Mouse (Mus musculus): Measurements from ENCODE around the gene Mrgprb4. TPM values are rescaled to one million over a fixed set of nuclear protein-coding genes. Genes with fewer than 3 reads are reported as not detected.

Gene Mrgprb4
- polyA plus RNA-seq (2012; rRNA removed; ENCODE audit: low replicate concordance), result not detected in 2 replicates

DNA sequence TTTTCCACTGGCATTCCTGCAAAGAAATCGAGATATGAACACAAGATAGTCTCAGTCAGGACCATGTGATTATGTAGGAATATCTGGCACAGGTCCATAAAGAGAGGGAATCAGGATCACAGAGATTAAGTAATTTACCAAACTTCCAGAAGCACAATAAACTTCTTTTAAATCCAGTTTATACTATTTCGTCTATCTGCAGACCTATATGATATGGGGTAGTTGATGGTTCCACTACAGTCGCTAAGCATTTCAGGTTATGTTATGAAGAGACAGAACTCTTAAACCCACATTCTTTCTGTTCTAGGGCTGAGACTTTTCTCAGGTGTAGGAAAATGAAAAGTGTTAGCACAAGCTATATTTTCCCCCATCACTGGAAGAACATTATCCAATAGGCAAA, at the start of gene Mrgprb4:
Mrgprb4 (minus strand) TSS at position 101 of the 400 bp plus-strand sequence.

DNA sequence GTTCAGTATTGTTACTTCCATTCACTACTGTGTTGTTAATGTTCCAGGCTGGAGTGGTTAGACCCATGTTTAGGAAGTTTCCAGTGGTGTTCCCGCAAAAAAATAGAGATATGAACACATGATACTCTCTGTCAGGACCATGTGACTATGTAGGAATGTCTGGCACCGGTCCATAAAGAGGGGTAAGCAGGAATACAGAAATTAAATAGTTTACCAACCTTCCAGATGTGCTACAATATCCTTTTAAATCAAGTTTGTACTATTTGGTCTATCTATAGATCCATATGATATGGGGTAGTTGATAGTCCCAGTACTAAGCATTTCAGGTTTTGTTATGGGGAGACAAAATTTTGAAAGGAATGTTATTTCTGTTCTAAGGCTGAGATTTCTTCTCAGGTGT, 30.2 kb downstream of the Mrgprb4 start, which contains the start of gene Mrgprb5:
Mrgprb5 (minus strand) TSS at position 101 of the 400 bp plus-strand sequence.

Other genes with a start within 250 kb of the Mrgprb4 start
- not detected in 2 replicates for gene Mrgpra4, start 217.2 kb downstream of the Mrgprb4 start, polyA plus RNA-seq (2012; rRNA removed; ENCODE audit: low replicate concordance)
- 0.10 TPM in 1 of 2 replicates, not detected in the other for gene Mrgprx1, start 171.7 kb downstream of the Mrgprb4 start, polyA plus RNA-seq (2012; rRNA removed; ENCODE audit: low replicate concordance)
- not detected in 2 replicates for gene Mrgprb5, start 30.3 kb downstream of the Mrgprb4 start, polyA plus RNA-seq (2012; rRNA removed; ENCODE audit: low replicate concordance)
- gene Mrgprb8, start 189.2 kb upstream of the Mrgprb4 start, polyA plus RNA-seq (2012; rRNA removed; ENCODE audit: low replicate concordance), result not detected in 2 replicates